ENCODE assay signal across 15 mouse cellular contexts in the genomic region with DNA sequence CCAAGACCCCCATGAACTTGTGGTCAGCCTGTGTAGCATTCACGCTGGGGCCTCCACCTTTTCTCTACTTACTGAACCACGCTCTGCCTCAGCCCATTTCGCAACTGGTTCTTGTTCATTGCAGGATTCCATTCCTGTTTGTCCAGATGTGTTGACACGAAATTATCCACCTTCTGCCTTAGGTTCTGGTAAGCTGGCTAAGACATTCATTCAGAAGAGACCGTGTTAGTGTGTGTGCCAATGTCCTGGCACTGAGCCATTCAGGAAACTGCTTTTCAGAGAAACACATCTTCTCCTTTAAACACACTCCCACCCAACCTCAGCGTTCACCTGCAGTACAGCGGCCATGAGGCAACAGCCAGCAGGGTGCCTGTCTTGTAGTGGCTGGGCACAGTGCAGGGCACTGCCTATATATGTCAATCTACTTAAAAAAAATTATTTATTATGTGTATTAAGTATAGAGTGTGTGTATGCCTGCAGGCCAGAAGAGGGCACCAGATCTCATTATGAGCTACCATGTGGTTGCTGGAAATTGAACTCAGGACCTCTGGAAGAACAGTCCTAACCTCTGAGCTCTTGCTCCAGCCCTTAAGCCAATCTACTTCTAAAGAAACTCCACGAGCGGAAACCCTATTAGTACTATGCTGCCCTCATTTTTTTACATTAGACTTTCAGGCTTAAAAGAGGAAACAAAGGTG. TPM values are rescaled to one million over a fixed set of nuclear protein-coding genes. Genes with fewer than 3 reads are reported as not detected.
DNase-seq lines count a peak whose midpoint lies in the region; ATAC-seq and TF ChIP-seq lines count a peak whose summit lies in the region.
"Had no signal": no experiment of that assay in that cellular context is flagged by ENCODE, and none has a peak within 500 bp of the region (broad histone marks: within the 10 kb centered on the region; RNA-seq: fewer than 3 reads in every experiment).

No protein-coding gene starts in this region.

- peaks cover 31% of the 10 kb centered on the region for H3K36me3 ChIP-seq in stomach, embryonic 16.5 days (ENCODE audit: control insufficient read depth, insufficient read depth, low read length)

- no peak overlapping the region for H3K9ac ChIP-seq in stomach, embryonic 16.5 days (ENCODE audit: low read length)
- H3K9ac ChIP-seq: heart, embryonic 15.5 days; midbrain, embryonic 12.5 days had no signal

- peak; percentile 24; the same call in 1 of the 2 replicates for TF ChIP-seq CTCF in gastrocnemius, adult 2 months (IDR thresholded peaks at IDR 0.05)
- peak; percentile 36 for TF ChIP-seq CTCF in left cerebral cortex, adult 2 months (IDR thresholded peaks at IDR 0.05)

- no peak overlapping the region for H3K4me2 ChIP-seq in stomach, embryonic 16.5 days (ENCODE audit: low read depth, low read length)

- H3K4me1 ChIP-seq in stomach, embryonic 16.5 days (ENCODE audit: control insufficient read depth, insufficient read depth, low read length) = peaks cover 6% of the 10 kb centered on the region

- WGBS in stomach, embryonic 16.5 days = 89% methylated on average over 9 of the region's 9 CpGs

- H3K9me3 ChIP-seq in stomach, embryonic 16.5 days (replicated peaks; ENCODE audit: control insufficient read depth, low read length) = no peaks in the 10 kb centered on the region
- H3K9me3 ChIP-seq: heart, embryonic 15.5 days; midbrain, embryonic 12.5 days had no signal

- no peak overlapping the region for H3K27ac ChIP-seq in gastrocnemius, adult 2 months
- H3K27ac ChIP-seq in left cerebral cortex, adult 2 months = no peak overlapping the region
- H3K27ac ChIP-seq in stomach, embryonic 16.5 days (ENCODE audit: low read length) = peak overlapping the region; percentile 13; the same call in 1 of the 2 replicates
- H3K27ac ChIP-seq: heart, embryonic 15.5 days; midbrain, embryonic 12.5 days had no signal

- no peaks in the 10 kb centered on the region for H3K27me3 ChIP-seq in stomach, embryonic 16.5 days (ENCODE audit: control insufficient read depth, insufficient read depth, low read length)
- H3K27me3 ChIP-seq: heart, embryonic 15.5 days; midbrain, embryonic 12.5 days had no signal

- no peak for ATAC-seq in stomach, embryonic 16.5 days (ENCODE audit: insufficient read depth, low FRiP score)
- no peak for ATAC-seq in erythroid progenitor cell, adult 5-6 weeks (replicated peaks; ENCODE audit: low FRiP score, poor library complexity, severe bottlenecking)
- ATAC-seq: activated CD4-positive, CD25-positive, alpha-beta regulatory T cell, adult 4 months; hindbrain, embryonic 16.5 days had no signal

- intact Hi-C loops in gastrocnemius, adult 2 months (cut with DNase I) = no loop called here
- intact Hi-C loops in left cerebral cortex, adult 2 months (cut with DNase I) = no loop called here

- DNase-seq in gastrocnemius, adult 2 months = no peak
- no peak for DNase-seq in gastrocnemius, adult 18-20 months (ENCODE audit: low spot score)
- DNase-seq in left cerebral cortex, adult 2 months (ENCODE audit: extremely low spot score in 1 of 2, low spot score in 2 of 2) = no peak
- DNase-seq in left cerebral cortex, adult 8-10 months (ENCODE audit: low spot score in 2 of 2) = no peak
- DNase-seq in MEL-GATA-1-ER (ENCODE audit: extremely low read depth, low read depth) = peak; percentile 6
- DNase-seq: cerebellum, adult 18-20 months; embryo, embryonic 11 days; thymus, adult 18-20 months had no signal

- H3K4me3 ChIP-seq in gastrocnemius, adult 2 months = no peak overlapping the region
- H3K4me3 ChIP-seq in left cerebral cortex, adult 2 months = no peak overlapping the region
- H3K4me3 ChIP-seq in stomach, embryonic 16.5 days (replicated peaks; ENCODE audit: low read length) = no peak overlapping the region
- H3K4me3 ChIP-seq: erythroblast, embryonic 14.5 days; heart, embryonic 15.5 days had no signal

RNA-seq across cellular contexts. Expression of a gene that starts 2.4 kb away (rescaled TPM):
- 100 to 1,000 TPM; 137 to 158 TPM for total RNA-seq in gastrocnemius, adult 2 months (2021)
- 100 to 1,000 TPM; 151 to 175 TPM for total RNA-seq in gastrocnemius, adult 18-20 months (2021)
- 100 to 1,000 TPM; 100 to 101 TPM for total RNA-seq in left cerebral cortex, adult 2 months (2021)
- 100 to 1,000 TPM in 3 of 4 experiments, 10 to 100 TPM in 1; 96.6 to 104 (median 102) TPM for total RNA-seq in left cerebral cortex, adult 8-10 months (2022)
- polyA plus RNA-seq in stomach, embryonic 16.5 days (2015; fragmentation: Nextera tagmentation; extraction: Ambion mirVana) = 57.0 and 62.0 TPM in 2 replicates
- total RNA-seq in erythroid progenitor cell, adult 5-6 weeks (2015; ENCODE audit: low replicate concordance) = 3.4 and 4.7 TPM in 2 replicates
- total RNA-seq in erythroid progenitor cell, adult 5-6 weeks (2017; ENCODE audit: low replicate concordance) = 0.61 and 3.1 TPM in 2 replicates

Comparison
In these comparisons a context has a peak if more than half of its experiments do, and no peak if none do; other contexts are left out.
1. RNA of a gene that starts 2.4 kb away (total RNA-seq): 151 to 175 TPM in gastrocnemius, adult 18-20 months, 137 to 158 TPM in gastrocnemius, adult 2 months, 96.6 to 104 TPM in left cerebral cortex, adult 8-10 months and 100 to 101 TPM in left cerebral cortex, adult 2 months; 0.61 to 4.7 TPM in erythroid progenitor cell, adult 5-6 weeks; every median in the first group is over 10 times any median in the second.